Mouse (Mus musculus): ENCODE measurements around the gene Sinhcaf.
A peak's percentile ranks its signal among the peaks of the same experiment; 100 is the strongest.
"Not testable (repeated sequence)": the region's sequence is repeated elsewhere in the genome, so short reads cannot be mapped to it uniquely, and the experiment has no call there.

The Sinhcaf gene

GRCm38 (mm10) chr6:148946409-148946742 lies at the start of gene Sinhcaf:
Gene Sinhcaf, minus strand, starts transcription at chr6:148946467.
- DNase-seq (ENCODE audit: low spot score in 2 of 2), result peak; percentile 91 to 97

- DNase-seq (ENCODE audit: low spot score in 2 of 2), result no peak
These were observed 48.2 kb upstream of the Sinhcaf start for GRCm38 (mm10) chr6:148994327-148994999.

GRCm38 (mm10) chr6:148993117-148994077 lies 47.1 kb upstream of the Sinhcaf start:
- no peak for DNase-seq (ENCODE audit: low spot score in 2 of 2)

GRCm38 (mm10) chr6:148992373-148993116 lies 46.3 kb upstream of the Sinhcaf start:
- no peak for DNase-seq (ENCODE audit: low spot score in 2 of 2)

GRCm38 (mm10) chr6:148991660-148992372 lies 45.5 kb upstream of the Sinhcaf start:
- DNase-seq (ENCODE audit: low spot score in 2 of 2), result no peak

GRCm38 (mm10) chr6:148989792-148990491 lies 43.7 kb upstream of the Sinhcaf start:
- not testable (repeated sequence) for DNase-seq (ENCODE audit: low spot score in 2 of 2)

GRCm38 (mm10) chr6:148986003-148986402 lies 39.7 kb upstream of the Sinhcaf start:
- DNase-seq (ENCODE audit: low spot score in 2 of 2), result peak in 1 of 2 experiments; percentile 21

- no peak for DNase-seq (ENCODE audit: low spot score in 2 of 2)
These were observed 34.2 kb upstream of the Sinhcaf start for GRCm38 (mm10) chr6:148980495-148980894.

GRCm38 (mm10) chr6:148975096-148975495 lies 28.8 kb upstream of the Sinhcaf start:
- no peak for DNase-seq (ENCODE audit: low spot score in 2 of 2)

- DNase-seq (ENCODE audit: low spot score in 2 of 2), result no peak
These were observed 26.6 kb upstream of the Sinhcaf start for GRCm38 (mm10) chr6:148972891-148973290.

GRCm38 (mm10) chr6:148972059-148972848 lies 26.0 kb upstream of the Sinhcaf start:
- DNase-seq (ENCODE audit: low spot score in 2 of 2), result no peak

- no peak for DNase-seq (ENCODE audit: low spot score in 2 of 2)
These were observed 25.2 kb upstream of the Sinhcaf start for GRCm38 (mm10) chr6:148971385-148971940.

- DNase-seq (ENCODE audit: low spot score in 2 of 2), result no peak
These were observed 15.0 kb upstream of the Sinhcaf start for GRCm38 (mm10) chr6:148961285-148961684.

- DNase-seq (ENCODE audit: low spot score in 2 of 2), result no peak
These were observed 13.4 kb upstream of the Sinhcaf start for GRCm38 (mm10) chr6:148959540-148960238.

GRCm38 (mm10) chr6:148958712-148959111 lies 12.4 kb upstream of the Sinhcaf start:
- no peak for DNase-seq (ENCODE audit: low spot score in 2 of 2)

- no peak for DNase-seq (ENCODE audit: low spot score in 2 of 2)
These were observed 10.8 kb upstream of the Sinhcaf start for GRCm38 (mm10) chr6:148957046-148957445.

GRCm38 (mm10) chr6:148955641-148956420 lies 9.6 kb upstream of the Sinhcaf start:
- DNase-seq (ENCODE audit: low spot score in 2 of 2), result no peak

- DNase-seq (ENCODE audit: low spot score in 2 of 2), result no peak
These were observed 676 bp upstream of the Sinhcaf start for GRCm38 (mm10) chr6:148946881-148947405.
